Mouse (Mus musculus): Measurements from ENCODE around the gene Olfr1347. TPM values are rescaled to one million over a fixed set of nuclear protein-coding genes. Genes with fewer than 3 reads are reported as not detected.

Gene Olfr1347
- polyA plus RNA-seq, 1 experiment from 2014 or later, result not detected

GRCm38 (mm10) chr7:6438388-6438787 lies 61.2 kb downstream of the Olfr1347 start, which contains the start of gene Olfr1344:
Olfr1344 (plus strand) TSS chr7:6438688.
- 85% methylated on average over 3 of the region's 3 CpGs for WGBS
- Histone ChIP-seq H3K4me1 (replicated peaks) (peaks cover 17% of the 10 kb centered on the region), H3K27me3 (ENCODE audit: insufficient read depth, poor library complexity, severe bottlenecking) (no peaks in the 10 kb centered on the region), H3K36me3 (no peaks in the 10 kb centered on the region), H3K9me3 (peaks cover 11% of the 10 kb centered on the region; the same call in 1 of the 2 replicates), H3K27ac (no peak within 1 kb of the TSS), H3K4me3 (no peak within 1 kb of the TSS)
- DNase-seq (ENCODE audit: low spot score), result no peak

Other genes starting within 250 kb of the Olfr1347 start
- 0.24 TPM in 1 of 2 replicates, not detected in the other for gene Epp13, start 247.0 kb downstream of the Olfr1347 start, polyA plus RNA-seq (2016; fragmentation: Nextera tagmentation; extraction: Ambion mirVana)
- gene Zfp667, start 213.2 kb downstream of the Olfr1347 start, polyA plus RNA-seq (2016; fragmentation: Nextera tagmentation; extraction: Ambion mirVana), result 8.5 and 9.6 TPM in 2 replicates
- gene Zfp583, start 168.5 kb downstream of the Olfr1347 start, polyA plus RNA-seq (2016; fragmentation: Nextera tagmentation; extraction: Ambion mirVana), result 6.8 and 7.2 TPM in 2 replicates
- gene Gm3854, start 156.0 kb downstream of the Olfr1347 start, polyA plus RNA-seq (2016; fragmentation: Nextera tagmentation; extraction: Ambion mirVana), result 3.4 and 3.5 TPM in 2 replicates
- gene Zfp78, start 136.5 kb downstream of the Olfr1347 start, polyA plus RNA-seq (2016; fragmentation: Nextera tagmentation; extraction: Ambion mirVana), result 2.3 and 2.5 TPM in 2 replicates
- gene Zfp28, start 116.5 kb downstream of the Olfr1347 start, polyA plus RNA-seq (2016; fragmentation: Nextera tagmentation; extraction: Ambion mirVana), result 12.0 and 13.0 TPM in 2 replicates
- 0.29 and 1.2 TPM in 2 replicates for gene Smim17, start 101.0 kb downstream of the Olfr1347 start, polyA plus RNA-seq (2016; fragmentation: Nextera tagmentation; extraction: Ambion mirVana)
- gene Gm20715, start 89.5 kb downstream of the Olfr1347 start, polyA plus RNA-seq (2016; fragmentation: Nextera tagmentation; extraction: Ambion mirVana), result not detected in 2 replicates
- 0.08 TPM in 1 of 2 replicates, not detected in the other for gene Olfr1344, start 61.1 kb downstream of the Olfr1347 start, polyA plus RNA-seq (2016; fragmentation: Nextera tagmentation; extraction: Ambion mirVana)
- not detected in 2 replicates for gene Olfr1336, start 43.6 kb downstream of the Olfr1347 start, polyA plus RNA-seq (2016; fragmentation: Nextera tagmentation; extraction: Ambion mirVana)
- not detected in 2 replicates for gene Olfr1346, start 32.7 kb downstream of the Olfr1347 start, polyA plus RNA-seq (2016; fragmentation: Nextera tagmentation; extraction: Ambion mirVana)
- not detected in 2 replicates for gene Olfr5, start 12.8 kb downstream of the Olfr1347 start, polyA plus RNA-seq (2016; fragmentation: Nextera tagmentation; extraction: Ambion mirVana)
- not detected in 2 replicates for gene Olfr1348, start 9.0 kb upstream of the Olfr1347 start, polyA plus RNA-seq (2016; fragmentation: Nextera tagmentation; extraction: Ambion mirVana)
- not detected in 2 replicates for gene Olfr1349, start 23.2 kb upstream of the Olfr1347 start, polyA plus RNA-seq (2016; fragmentation: Nextera tagmentation; extraction: Ambion mirVana)
- gene Olfr1350, start 65.1 kb upstream of the Olfr1347 start, polyA plus RNA-seq (2016; fragmentation: Nextera tagmentation; extraction: Ambion mirVana), result not detected in 2 replicates
- gene Zim1, start 196.7 kb upstream of the Olfr1347 start, polyA plus RNA-seq (2016; fragmentation: Nextera tagmentation; extraction: Ambion mirVana), result 1.00 and 1.0 TPM in 2 replicates
- 75.5 and 94.5 TPM in 2 replicates for gene Peg3, start 230.7 kb upstream of the Olfr1347 start, polyA plus RNA-seq (2016; fragmentation: Nextera tagmentation; extraction: Ambion mirVana)
- 7.8 and 10.0 TPM in 2 replicates for gene Usp29, start 230.8 kb upstream of the Olfr1347 start, polyA plus RNA-seq (2016; fragmentation: Nextera tagmentation; extraction: Ambion mirVana)